ENCODE assay signal across 32 mouse cellular contexts in genomic region chr15:33890606-33891005, GRCm38 (mm10).
"Had no signal": no experiment of that assay in that cellular context is flagged by ENCODE, and none has a peak within 500 bp of the region (broad histone marks: within the 10 kb centered on the region; RNA-seq: fewer than 3 reads in every experiment).

No protein-coding gene starts in this region.

- DNase-seq: left cerebral cortex, postnatal 4 days; liver; liver, embryonic 13.5 days; liver, postnatal 0 days; lung, adult 18-20 months; lung, adult 2 months; lung, embryonic 14.5 days; lung, postnatal 10 days; lung, postnatal 14 days; lung, postnatal 36 days; lung, postnatal 4 days; midbrain, embryonic 14.5 days had no signal

- H3K9me3 ChIP-seq: limb, embryonic 10.5 days; limb, embryonic 12.5 days; limb, embryonic 13.5 days; limb, embryonic 15.5 days; liver, embryonic 12.5 days; liver, embryonic 13.5 days; liver, embryonic 15.5 days; lung, embryonic 15.5 days; midbrain, embryonic 10.5 days; midbrain, embryonic 12.5 days; midbrain, embryonic 13.5 days; midbrain, embryonic 15.5 days; neural tube, embryonic 12.5 days had no signal

- H3K27ac ChIP-seq: limb, embryonic 10.5 days; limb, embryonic 12.5 days; limb, embryonic 13.5 days; limb, embryonic 15.5 days; liver, embryonic 12.5 days; liver, embryonic 13.5 days; liver, embryonic 14.5 days; liver, embryonic 15.5 days; lung, embryonic 15.5 days; macrophage; midbrain, embryonic 10.5 days; midbrain, embryonic 12.5 days; midbrain, embryonic 13.5 days; midbrain, embryonic 15.5 days; neural tube, embryonic 12.5 days had no signal

- H3K9ac ChIP-seq: limb, embryonic 12.5 days; limb, embryonic 13.5 days; limb, embryonic 15.5 days; liver, embryonic 12.5 days; liver, embryonic 13.5 days; liver, embryonic 14.5 days; liver, embryonic 15.5 days; liver, postnatal 0 days; lung, embryonic 14.5 days; lung, embryonic 15.5 days; midbrain, embryonic 12.5 days; midbrain, embryonic 13.5 days; midbrain, embryonic 15.5 days; neural tube, embryonic 12.5 days had no signal

- H3K4me3 ChIP-seq: limb, embryonic 10.5 days; limb, embryonic 12.5 days; limb, embryonic 13.5 days; limb, embryonic 15.5 days; liver, embryonic 12.5 days; liver, embryonic 13.5 days; liver, embryonic 15.5 days; lung, embryonic 15.5 days; megakaryocyte, embryonic 14.5 days; midbrain, embryonic 10.5 days; midbrain, embryonic 12.5 days; midbrain, embryonic 13.5 days; midbrain, embryonic 15.5 days; myocyte; neural tube, embryonic 12.5 days had no signal

- H3K36me3 ChIP-seq: limb, embryonic 10.5 days; limb, embryonic 12.5 days; limb, embryonic 13.5 days; limb, embryonic 15.5 days; liver, embryonic 12.5 days; liver, embryonic 13.5 days; liver, embryonic 15.5 days; lung, embryonic 15.5 days; midbrain, embryonic 10.5 days; midbrain, embryonic 12.5 days; midbrain, embryonic 13.5 days; midbrain, embryonic 15.5 days; neural tube, embryonic 12.5 days had no signal

- H3K27me3 ChIP-seq: limb, embryonic 12.5 days; limb, embryonic 13.5 days; limb, embryonic 15.5 days; liver, embryonic 12.5 days; liver, embryonic 13.5 days; liver, embryonic 15.5 days; lung, embryonic 15.5 days; megakaryocyte, embryonic 14.5 days; midbrain, embryonic 12.5 days; midbrain, embryonic 13.5 days; midbrain, embryonic 15.5 days; neural tube, embryonic 12.5 days had no signal

- H3K4me2 ChIP-seq: limb, embryonic 12.5 days; limb, embryonic 13.5 days; limb, embryonic 15.5 days; liver, embryonic 11.5 days; liver, embryonic 12.5 days; liver, embryonic 13.5 days; liver, embryonic 15.5 days; lung, embryonic 14.5 days; lung, embryonic 15.5 days; midbrain, embryonic 11.5 days; midbrain, embryonic 12.5 days; midbrain, embryonic 13.5 days; midbrain, embryonic 15.5 days; neural tube, embryonic 12.5 days had no signal

- ATAC-seq: liver, embryonic 12.5 days; liver, postnatal 0 days; lung, postnatal 0 days; midbrain, embryonic 13.5 days; midbrain, embryonic 15.5 days; midbrain, embryonic 16.5 days had no signal

- H3K4me1 ChIP-seq: limb, embryonic 10.5 days; limb, embryonic 12.5 days; limb, embryonic 13.5 days; limb, embryonic 15.5 days; liver, embryonic 12.5 days; liver, embryonic 13.5 days; liver, embryonic 15.5 days; lung, embryonic 15.5 days; megakaryocyte, embryonic 14.5 days; midbrain, embryonic 10.5 days; midbrain, embryonic 12.5 days; midbrain, embryonic 13.5 days; midbrain, embryonic 15.5 days; neural tube, embryonic 12.5 days had no signal
